Mouse (Mus musculus): ENCODE measurements at regions not wholly inside any gene's neighbourhood (a gene's known extent, or its start where the extent isn't known, plus 50 kb on each side); places are given as distances from the start of the nearest gene placed in this dataset.

DNA sequence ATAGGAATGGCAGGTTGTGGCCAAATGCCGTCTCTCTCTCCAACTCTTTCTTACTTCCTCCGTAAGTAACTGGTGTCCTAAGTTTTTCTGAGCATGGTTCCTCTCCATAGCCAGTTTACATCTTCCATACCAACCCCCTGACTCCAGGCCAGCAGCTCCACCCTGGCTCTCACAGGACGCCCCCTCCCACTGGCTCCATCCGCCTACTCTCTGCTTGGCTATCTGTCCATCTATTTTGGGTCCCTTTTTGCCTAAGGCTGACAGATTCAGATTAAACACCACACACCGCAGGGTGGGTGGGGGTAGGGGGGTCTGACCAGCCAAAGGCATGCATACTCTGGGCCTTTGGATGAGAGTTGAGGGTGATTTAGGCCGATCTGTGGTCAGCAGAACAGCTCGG is 57.0 kb upstream of the Flt1 start:
- TF ChIP-seq CTCF (IDR thresholded peaks at IDR 0.05; ENCODE audit: borderline replicate concordance, insufficient read depth, low read length) (no peak), POLR2A (IDR thresholded peaks at IDR 0.05; ENCODE audit: low read depth, low read length) (no peak)
